Mouse (Mus musculus): ENCODE data around the gene Nrros. TPM values are rescaled to one million over a fixed set of nuclear protein-coding genes. Genes with fewer than 3 reads are reported as not detected.

Gene Nrros
- polyA plus RNA-seq, 1 experiment = 50.5 TPM

- WGBS = 75% methylated on average over 7 of the region's 7 CpGs
These were observed 41.4 kb downstream of the Nrros start for GRCm38 (mm10) chr16:32124020-32124419.

GRCm38 (mm10) chr16:32120454-32120853, 44.9 kb downstream of the Nrros start:
- 87% methylated on average over 3 of the region's 3 CpGs for WGBS
- Histone ChIP-seq H3K4me3 (replicated peaks; ENCODE audit: control insufficient read depth, low read depth, low read length) (no peak overlapping the region), H3K4me1 (ENCODE audit: control insufficient read depth, insufficient read depth, low read length) (peaks cover 6% of the 10 kb centered on the region; the same call in 1 of the 2 replicates), H3K27ac (ENCODE audit: control insufficient read depth, insufficient read depth, low read depth, low read length, poor library complexity) (no peak overlapping the region)
- TF ChIP-seq POLR2A (IDR thresholded peaks at IDR 0.05; ENCODE audit: borderline replicate concordance, control insufficient read depth, low read depth, low read length) (no peak), CTCF (IDR thresholded peaks at IDR 0.05; ENCODE audit: control insufficient read depth, insufficient read depth, low read length) (no peak)

More at GRCm38 (mm10) chr16:32124020-32124419, 41.4 kb downstream of the Nrros start:
- no peak for TF ChIP-seq POLR2A (IDR thresholded peaks at IDR 0.05; ENCODE audit: borderline replicate concordance, control insufficient read depth, low read depth, low read length)
- no peak for TF ChIP-seq CTCF (IDR thresholded peaks at IDR 0.05; ENCODE audit: control insufficient read depth, insufficient read depth, low read length)
- no peak overlapping the region for H3K27ac ChIP-seq (ENCODE audit: control insufficient read depth, insufficient read depth, low read depth, low read length, poor library complexity)
- H3K4me3 ChIP-seq (replicated peaks; ENCODE audit: control insufficient read depth, low read depth, low read length) = no peak overlapping the region
- H3K4me1 ChIP-seq (ENCODE audit: control insufficient read depth, insufficient read depth, low read length) = peaks cover 3% of the 10 kb centered on the region

DNA sequence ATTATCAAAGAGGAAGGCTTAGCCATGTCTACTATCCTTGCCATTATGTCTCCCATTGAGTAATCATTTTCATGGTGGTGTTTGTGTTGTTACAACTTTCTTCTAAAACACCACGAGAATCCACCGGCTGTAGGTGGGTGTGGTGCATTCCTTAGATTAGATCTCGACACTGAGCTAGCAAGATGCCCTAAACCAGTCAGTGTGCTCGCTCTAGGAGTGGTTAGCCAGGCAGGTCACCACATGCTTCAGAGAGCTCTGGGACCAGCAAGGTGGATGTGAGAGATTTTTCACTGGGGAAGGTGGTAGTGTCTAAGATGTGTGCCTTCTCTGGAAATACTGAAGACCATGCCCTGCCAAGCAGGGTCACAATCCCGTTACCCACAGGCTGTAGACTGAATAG, 49.2 kb downstream of the Nrros start:
- Histone ChIP-seq H3K27ac (ENCODE audit: control insufficient read depth, insufficient read depth, low read depth, low read length, poor library complexity) (no peak overlapping the region), H3K4me3 (replicated peaks; ENCODE audit: control insufficient read depth, low read depth, low read length) (no peak overlapping the region), H3K4me1 (ENCODE audit: control insufficient read depth, insufficient read depth, low read length) (peaks cover 13% of the 10 kb centered on the region; the same call in 1 of the 2 replicates)
- no peak for TF ChIP-seq CTCF (IDR thresholded peaks at IDR 0.05; ENCODE audit: control insufficient read depth, insufficient read depth, low read length)
- no peak for TF ChIP-seq POLR2A (IDR thresholded peaks at IDR 0.05; ENCODE audit: borderline replicate concordance, control insufficient read depth, low read depth, low read length)
- WGBS = 45% methylated on average over 5 of the region's 5 CpGs

DNA sequence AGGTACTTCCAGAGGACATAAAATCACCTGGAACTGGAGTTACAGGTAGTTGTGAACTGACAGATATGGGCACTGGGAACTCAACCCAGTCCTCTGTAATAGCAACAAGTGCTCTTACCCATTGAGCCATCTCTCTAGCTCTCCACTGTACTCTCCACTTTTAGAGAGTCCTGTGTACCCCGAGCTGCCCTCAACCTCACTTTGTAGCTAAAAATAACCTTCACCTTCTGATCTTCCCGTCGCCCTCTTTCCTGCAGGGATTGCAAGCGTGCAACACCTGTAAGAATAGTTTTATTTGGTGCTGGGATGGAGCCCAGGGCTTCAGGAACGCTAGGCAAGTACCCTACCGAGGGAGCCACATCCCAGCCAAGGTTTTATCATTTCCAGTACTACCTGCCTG, 49.6 kb downstream of the Nrros start:
- WGBS = 36% methylated on average over 6 of the region's 6 CpGs
- TF ChIP-seq POLR2A (IDR thresholded peaks at IDR 0.05; ENCODE audit: borderline replicate concordance, control insufficient read depth, low read depth, low read length) (no peak), CTCF (IDR thresholded peaks at IDR 0.05; ENCODE audit: control insufficient read depth, insufficient read depth, low read length) (no peak)
- Histone ChIP-seq H3K4me3 (replicated peaks; ENCODE audit: control insufficient read depth, low read depth, low read length) (no peak overlapping the region), H3K27ac (ENCODE audit: control insufficient read depth, insufficient read depth, low read depth, low read length, poor library complexity) (no peak overlapping the region), H3K4me1 (ENCODE audit: control insufficient read depth, insufficient read depth, low read length) (peaks cover 13% of the 10 kb centered on the region; the same call in 1 of the 2 replicates)

- Histone ChIP-seq H3K4me3 (replicated peaks; ENCODE audit: control insufficient read depth, low read depth, low read length) (no peak overlapping the region), H3K27ac (ENCODE audit: control insufficient read depth, insufficient read depth, low read depth, low read length, poor library complexity) (no peak overlapping the region; the same call in 1 of the 2 replicates), H3K4me1 (ENCODE audit: control insufficient read depth, insufficient read depth, low read length) (peaks cover 13% of the 10 kb centered on the region; the same call in 1 of the 2 replicates)
- 17% methylated on average over 15 of the region's 15 CpGs for WGBS
- TF ChIP-seq CTCF (IDR thresholded peaks at IDR 0.05; ENCODE audit: control insufficient read depth, insufficient read depth, low read length) = peak; percentile 94
- no peak for TF ChIP-seq POLR2A (IDR thresholded peaks at IDR 0.05; ENCODE audit: borderline replicate concordance, control insufficient read depth, low read depth, low read length)
These were observed 50.3 kb downstream of the Nrros start for GRCm38 (mm10) chr16:32114968-32115695.

DNA sequence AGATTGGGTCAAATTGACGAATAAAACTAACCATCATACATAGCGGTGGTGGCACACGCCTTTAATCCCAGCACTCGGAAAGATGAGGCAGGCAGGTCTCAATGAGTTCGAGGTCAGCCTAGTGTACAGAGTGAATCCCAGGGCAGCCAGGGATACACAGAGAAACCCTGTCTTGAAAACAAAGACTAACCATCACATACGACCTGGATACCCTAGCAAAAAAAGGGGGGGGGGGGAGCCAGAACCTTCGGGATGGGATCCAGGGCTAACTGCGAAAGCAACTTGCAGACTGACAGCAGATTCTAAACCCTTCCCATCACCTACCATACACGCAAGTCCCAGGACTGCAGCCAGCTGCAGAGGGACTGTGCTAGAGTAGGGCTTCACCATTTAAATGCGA, 51.0 kb downstream of the Nrros start:
- H3K4me3 ChIP-seq (replicated peaks; ENCODE audit: control insufficient read depth, low read depth, low read length) = no peak overlapping the region
- no peak for TF ChIP-seq CTCF (IDR thresholded peaks at IDR 0.05; ENCODE audit: control insufficient read depth, insufficient read depth, low read length)
- TF ChIP-seq POLR2A (IDR thresholded peaks at IDR 0.05; ENCODE audit: borderline replicate concordance, control insufficient read depth, low read depth, low read length) = no peak
- peaks cover 13% of the 10 kb centered on the region; the same call in 1 of the 2 replicates for H3K4me1 ChIP-seq (ENCODE audit: control insufficient read depth, insufficient read depth, low read length)
- H3K27ac ChIP-seq (ENCODE audit: control insufficient read depth, insufficient read depth, low read depth, low read length, poor library complexity) = peak overlapping the region; percentile 64
- 79% methylated on average over 10 of the region's 10 CpGs for WGBS

DNA sequence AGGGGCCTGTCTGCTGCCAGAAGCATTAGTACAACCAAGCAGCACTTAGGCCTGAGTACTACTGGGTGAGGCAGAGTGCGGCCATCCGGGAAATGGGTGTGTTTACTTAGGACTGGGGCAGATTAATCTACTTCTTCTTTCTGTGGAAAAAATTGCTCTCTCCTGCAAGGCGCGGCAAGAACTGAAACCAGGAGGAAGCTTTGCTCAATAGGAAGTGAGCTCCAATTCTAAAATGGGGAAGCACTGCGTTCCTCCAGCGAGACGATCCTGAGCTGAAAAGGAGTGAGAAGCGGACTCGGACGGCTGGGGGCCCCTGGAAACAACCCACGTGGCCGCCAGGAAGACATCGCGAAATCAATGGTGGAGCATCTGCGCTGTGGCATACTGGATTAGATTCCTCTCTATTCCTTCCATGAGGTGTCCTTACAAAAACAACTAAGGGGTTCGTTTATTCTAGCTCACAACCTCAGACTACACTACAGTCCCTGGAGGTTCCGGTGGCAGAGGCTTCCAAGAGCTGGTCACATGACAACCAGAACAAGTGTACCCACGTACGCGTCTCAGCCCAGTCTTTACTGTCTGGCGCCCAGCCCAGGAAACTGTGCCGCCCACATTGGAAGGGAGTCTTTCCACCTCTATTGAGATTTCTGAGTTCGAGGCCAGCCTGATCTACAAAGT, 51.7 kb downstream of the Nrros start:
- TF ChIP-seq CTCF (IDR thresholded peaks at IDR 0.05; ENCODE audit: control insufficient read depth, insufficient read depth, low read length) (no peak), POLR2A (IDR thresholded peaks at IDR 0.05; ENCODE audit: borderline replicate concordance, control insufficient read depth, low read depth, low read length) (peak; percentile 9; the same call in 1 of the 2 replicates)
- WGBS = under 1% methylated on average over 23 of the region's 23 CpGs
- H3K4me3 ChIP-seq (replicated peaks; ENCODE audit: control insufficient read depth, low read depth, low read length) = peak overlapping the region; percentile 29
- peak overlapping the region; percentile 82 for H3K27ac ChIP-seq (ENCODE audit: control insufficient read depth, insufficient read depth, low read depth, low read length, poor library complexity)
- H3K4me1 ChIP-seq (ENCODE audit: control insufficient read depth, insufficient read depth, low read length) = peaks cover 13% of the 10 kb centered on the region; the same call in 1 of the 2 replicates

Measured in bone marrow, adult 2 months (tissue).